Mouse (Mus musculus): ENCODE results near the gene 9430097D07Rik.

DNA sequence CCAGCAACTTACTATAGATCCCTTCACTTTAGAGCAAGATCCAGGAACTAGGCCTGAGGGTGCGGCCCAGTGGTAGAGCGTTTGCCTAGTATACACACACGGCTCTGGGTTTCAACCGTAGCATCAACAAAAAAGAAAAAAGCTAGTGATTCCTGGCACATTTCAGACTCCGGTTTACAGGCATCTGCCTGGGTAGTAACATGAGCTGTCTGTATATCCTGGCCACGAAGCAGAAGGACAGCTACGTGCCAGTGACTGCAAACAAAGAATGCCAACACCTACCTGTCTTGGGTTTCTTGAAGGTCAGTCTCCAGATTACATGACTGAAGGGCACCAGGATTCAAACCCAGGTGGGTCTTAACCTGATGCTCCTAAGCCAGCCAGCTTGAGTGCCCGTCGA is 26.3 kb downstream of the 9430097D07Rik start:
- TF ChIP-seq USF1 (IDR thresholded peaks at IDR 0.05; ENCODE audit: low read depth): no peak
- no peak for TF ChIP-seq POLR2A (IDR thresholded peaks at IDR 0.05; ENCODE audit: insufficient read length, low read depth)
- no peak for TF ChIP-seq MAX (IDR thresholded peaks at IDR 0.05; ENCODE audit: low read depth)
- TF ChIP-seq CEBPB (IDR thresholded peaks at IDR 0.05; ENCODE audit: insufficient read depth, poor library complexity, severe bottlenecking): no peak
- TF ChIP-seq MYOD1 (IDR thresholded peaks at IDR 0.05; ENCODE audit: control insufficient read depth in 1 of 3, insufficient read length in 2 of 3, low read depth in 2 of 3): no peak
- TF ChIP-seq E2F4 (IDR thresholded peaks at IDR 0.05; ENCODE audit: insufficient read depth): no peak
- TF ChIP-seq REST (IDR thresholded peaks at IDR 0.05; ENCODE audit: insufficient read depth, insufficient read length): no peak

All from myocyte (in vitro differentiated cells).